8 mouse cellular contexts compared by ENCODE assay signal in the genomic region with DNA sequence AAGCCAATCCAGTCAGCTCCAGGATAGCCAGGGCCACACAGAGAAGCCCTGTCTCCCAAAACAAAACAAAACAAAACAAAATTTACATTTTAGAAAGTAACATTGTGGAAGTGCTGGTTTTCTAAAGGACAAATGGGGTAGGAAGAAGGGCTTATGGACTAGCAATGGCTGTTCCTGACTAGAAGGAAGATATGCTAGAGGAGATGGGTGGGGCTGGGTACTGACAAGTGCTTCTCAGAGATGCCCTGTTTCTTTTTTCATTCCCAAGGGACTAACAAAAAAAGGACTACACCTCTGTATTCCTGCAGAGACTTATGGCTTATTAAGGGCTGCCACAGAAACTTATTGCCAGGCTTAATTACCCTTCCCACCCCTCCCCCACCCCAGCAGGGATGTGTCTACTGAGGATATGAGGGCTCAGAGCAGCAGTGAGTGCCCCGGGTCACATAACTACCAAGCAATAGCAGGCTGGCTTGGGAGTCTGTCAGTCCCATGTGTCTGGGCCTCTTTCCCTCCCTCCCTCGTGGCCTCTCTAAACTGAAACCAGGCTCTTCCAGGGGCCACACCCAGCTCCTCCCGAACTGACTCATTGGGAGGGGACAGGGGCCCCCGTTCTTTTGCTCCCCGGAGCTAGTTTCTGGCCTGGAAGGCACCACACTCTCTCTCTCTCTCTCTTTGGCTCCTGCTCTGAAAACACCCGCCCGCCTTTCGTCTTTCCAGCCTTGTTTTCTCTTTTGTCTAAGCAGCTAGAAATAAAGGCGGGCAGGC. TPM values are rescaled to one million over a fixed set of nuclear protein-coding genes. Genes with fewer than 3 reads are reported as not detected.
DNase-seq lines count a peak whose midpoint lies in the region; ATAC-seq lines count a peak whose summit lies in the region.

No protein-coding gene starts in this region.

- peaks cover 6% of the 10 kb centered on the region; the same call in 1 of the 2 replicates for H3K4me1 ChIP-seq in brown adipose tissue, adult 24 weeks (ENCODE audit: control insufficient read depth, insufficient read depth, insufficient read length, low read length)
- H3K4me1 ChIP-seq in intestine, embryonic 16.5 days (ENCODE audit: control insufficient read depth, insufficient read depth, low read length): peaks cover 10% of the 10 kb centered on the region
- H3K4me1 ChIP-seq in midbrain, embryonic 14.5 days (ENCODE audit: control insufficient read depth, insufficient read depth, low read length): peaks cover 8% of the 10 kb centered on the region; the same call in 1 of the 2 replicates

- no peaks in the 10 kb centered on the region for H3K36me3 ChIP-seq in intestine, embryonic 16.5 days (ENCODE audit: control insufficient read depth, insufficient read depth, low read length)
- H3K36me3 ChIP-seq in midbrain, embryonic 14.5 days (ENCODE audit: control insufficient read depth, insufficient read depth, low read length): no peaks in the 10 kb centered on the region

- H3K4me2 ChIP-seq in intestine, embryonic 16.5 days (ENCODE audit: low read depth, low read length): peak overlapping the region; percentile 34
- no peak overlapping the region for H3K4me2 ChIP-seq in midbrain, embryonic 14.5 days (ENCODE audit: low read length)

- H3K27me3 ChIP-seq in intestine, embryonic 16.5 days (replicated peaks; ENCODE audit: control insufficient read depth, insufficient read depth, low read length): no peaks in the 10 kb centered on the region
- no peaks in the 10 kb centered on the region for H3K27me3 ChIP-seq in midbrain, embryonic 14.5 days (ENCODE audit: control insufficient read depth, insufficient read depth, low read length)

- H3K4me3 ChIP-seq in brown adipose tissue, adult 24 weeks (ENCODE audit: insufficient read depth, low read depth, low read length): peak overlapping the region; percentile 37
- H3K4me3 ChIP-seq in intestine, embryonic 16.5 days (ENCODE audit: low read length): no peak overlapping the region
- no peak overlapping the region for H3K4me3 ChIP-seq in midbrain, embryonic 14.5 days (replicated peaks; ENCODE audit: low read depth, low read length)

- WGBS in intestine, embryonic 16.5 days: 5% methylated on average over 9 of the region's 9 CpGs
- 6% methylated on average over 9 of the region's 9 CpGs for WGBS in midbrain, embryonic 14.5 days

- intact Hi-C loops in gastrocnemius, postnatal 36 days (cut with DNase I): no loop called here

- H3K9ac ChIP-seq in intestine, embryonic 16.5 days (ENCODE audit: low read depth, low read length): peak overlapping the region; percentile 41
- no peak overlapping the region for H3K9ac ChIP-seq in midbrain, embryonic 14.5 days (replicated peaks; ENCODE audit: low read length)

- no peak overlapping the region for H3K27ac ChIP-seq in brown adipose tissue, adult 24 weeks (replicated peaks; ENCODE audit: low read depth, low read length)
- peak overlapping the region; percentile 87 for H3K27ac ChIP-seq in intestine, embryonic 16.5 days (ENCODE audit: low read length)
- no peak overlapping the region for H3K27ac ChIP-seq in midbrain, embryonic 14.5 days (replicated peaks; ENCODE audit: low read depth, low read length)

- DNase-seq in ES-CJ7 (ENCODE audit: low read depth, low spot score): peak; percentile 29
- peak; percentile 44 to 47 for DNase-seq in gastrocnemius, postnatal 36 days
- peak; percentile 31 for DNase-seq in midbrain, embryonic 14.5 days
- no peak for DNase-seq in spleen, postnatal 14 days (ENCODE audit: low spot score in 2 of 2)
- DNase-seq in yolk sac, embryonic 10.5 days (ENCODE audit: low spot score): no peak
- no peak for DNase-seq in thymus, postnatal 36 days

- H3K9me3 ChIP-seq in intestine, embryonic 16.5 days (ENCODE audit: control insufficient read depth, low read length): no peaks in the 10 kb centered on the region
- H3K9me3 ChIP-seq in midbrain, embryonic 14.5 days (ENCODE audit: control insufficient read depth, low read length): no peaks in the 10 kb centered on the region

- ATAC-seq in intestine, embryonic 16.5 days: peak; percentile 94
- ATAC-seq in midbrain, embryonic 14.5 days (ENCODE audit: low FRiP score, low TSS enrichment): no peak

RNA-seq across cellular contexts. Expression of a gene that starts 10.0 kb away (rescaled TPM):
- 0.75 and 2.3 TPM in 2 replicates for polyA plus RNA-seq in brown adipose tissue, adult 24 weeks (2012; ENCODE audit: insufficient read depth, insufficient read length, missing spikeins)
- total RNA-seq in gastrocnemius, postnatal 36 days (2021): 1 to 10 TPM; 1.9 to 2.2 TPM
- polyA plus RNA-seq in intestine, embryonic 16.5 days (2015; fragmentation: Nextera tagmentation; extraction: Ambion mirVana): 13.9 and 16.6 TPM in 2 replicates
- 3.8 and 5.1 TPM in 2 replicates for polyA plus RNA-seq in midbrain, embryonic 14.5 days (2014; fragmentation: Nextera tagmentation; extraction: Ambion mirVana)

Comparison
In these comparisons a context has a peak if more than half of its experiments do, and no peak if none do; other contexts are left out.
1. DNase-seq: peak in ES-CJ7 (single experiment), gastrocnemius, postnatal 36 days (2 of 2) and midbrain, embryonic 14.5 days (single experiment); none in spleen, postnatal 14 days (0 of 2), yolk sac, embryonic 10.5 days (single experiment) and thymus, postnatal 36 days (0 of 2).